Mouse (Mus musculus) spleen, postnatal 14 days (tissue): ENCODE data around the gene Thumpd1.

Experiments used
- DNase-seq, 2 experiments: peaks; one replicate each; pipeline ENCODE4 v3.0.0; 2021 to 2022; ENCODE audit warnings: low spot score in 2 of 2

Gene Thumpd1

GRCm38 (mm10) chr7:119670925-119671324 lies 49.7 kb downstream of the Thumpd1 start:
- DNase-seq = no peak

GRCm38 (mm10) chr7:119670395-119670794 lies 50.2 kb downstream of the Thumpd1 start:
- DNase-seq = no peak

- no peak for DNase-seq
Observed at GRCm38 (mm10) chr7:119667893-119668292, 52.7 kb downstream of the Thumpd1 start.
